Mouse (Mus musculus) left cerebral cortex, postnatal 36 days (tissue): ENCODE results near the gene Gna13. TPM values are rescaled to one million over a fixed set of nuclear protein-coding genes. Genes with fewer than 3 reads are reported as not detected.

Experiments
- DNase-seq, 2 experiments: peaks; one replicate each; pipeline ENCODE4 v3.0.0; 2021 to 2022; ENCODE audit warnings: low spot score in 2 of 2, mixed read lengths in 1 of 2
- intact Hi-C: fragments of 180-260 bp; cut with DNase I; formaldehyde crosslinking; loops from one replicate; pipeline ENCODE4 v1.15.1; 2025
- total RNA-seq, 2 experiments: library from RNA; stranded (reverse); gene quantifications; 2 replicates each; pipeline ENCODE4 v1.2.3; 2021

Gene Gna13
- total RNA-seq, 2 experiments from 2014 or later, result 47.6 to 48.0 TPM

GRCm38 (mm10) chr11:109416709-109417420, 54.2 kb downstream of the Gna13 start:
- intact Hi-C loops, result no loop called here

GRCm38 (mm10) chr11:109417472-109418040, 54.9 kb downstream of the Gna13 start:
- intact Hi-C loops, result no loop called here
- no peak for DNase-seq

More at GRCm38 (mm10) chr11:109416709-109417420, 54.2 kb downstream of the Gna13 start:
- DNase-seq, result no peak

- DNase-seq, result no peak
Observed at GRCm38 (mm10) chr11:109419461-109419860, 56.8 kb downstream of the Gna13 start.

GRCm38 (mm10) chr11:109419961-109420566, 57.4 kb downstream of the Gna13 start:
- intact Hi-C loops, result loop anchor here (5.0 kb wide), 2 partner anchors 103 to 178 kb away; no protein-coding TSS in a partner anchor

More at GRCm38 (mm10) chr11:109419461-109419860, 56.8 kb downstream of the Gna13 start:
- intact Hi-C loops, result no loop called here

GRCm38 (mm10) chr11:109420567-109420962, 57.9 kb downstream of the Gna13 start:
- intact Hi-C loops, result loop anchor here (5.0 kb wide), 2 partner anchors 103 to 178 kb away; no protein-coding TSS in a partner anchor
- no peak for DNase-seq

More at GRCm38 (mm10) chr11:109419961-109420566, 57.4 kb downstream of the Gna13 start:
- DNase-seq, result no peak

- DNase-seq, result no peak
Observed at GRCm38 (mm10) chr11:109421205-109421604, 58.6 kb downstream of the Gna13 start.

DNA sequence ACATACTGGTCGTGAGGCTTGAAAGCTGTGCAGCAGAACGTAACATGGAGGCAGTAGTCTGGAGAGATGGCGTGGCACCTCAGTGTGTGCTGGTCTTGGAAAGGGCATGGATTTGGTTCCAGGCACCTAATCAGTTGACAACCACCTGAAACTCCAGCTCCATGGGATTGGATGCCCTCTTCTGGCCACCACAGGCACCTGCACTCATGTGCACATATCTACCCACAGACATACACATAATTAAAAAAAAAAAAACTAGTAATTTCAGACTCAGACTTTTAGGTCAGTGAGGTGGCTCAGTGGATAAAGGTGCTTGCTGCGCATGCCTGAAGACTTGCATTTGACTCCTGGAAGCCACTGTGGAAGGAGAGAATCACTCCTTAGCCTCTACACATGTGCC, 59.6 kb downstream of the Gna13 start:
- no peak for DNase-seq
- intact Hi-C loops, result loop anchor here (5.0 kb wide), 2 partner anchors 105 to 180 kb away; no protein-coding TSS in a partner anchor

More at GRCm38 (mm10) chr11:109421205-109421604, 58.6 kb downstream of the Gna13 start:
- intact Hi-C loops, result loop anchor here (5.0 kb wide), 2 partner anchors 104 to 179 kb away; no protein-coding TSS in a partner anchor

- intact Hi-C loops, result loop anchor here (5.0 kb wide), 2 partner anchors 106 to 181 kb away; no protein-coding TSS in a partner anchor
- no peak for DNase-seq
Observed at GRCm38 (mm10) chr11:109423294-109423693, 60.7 kb downstream of the Gna13 start.

DNA sequence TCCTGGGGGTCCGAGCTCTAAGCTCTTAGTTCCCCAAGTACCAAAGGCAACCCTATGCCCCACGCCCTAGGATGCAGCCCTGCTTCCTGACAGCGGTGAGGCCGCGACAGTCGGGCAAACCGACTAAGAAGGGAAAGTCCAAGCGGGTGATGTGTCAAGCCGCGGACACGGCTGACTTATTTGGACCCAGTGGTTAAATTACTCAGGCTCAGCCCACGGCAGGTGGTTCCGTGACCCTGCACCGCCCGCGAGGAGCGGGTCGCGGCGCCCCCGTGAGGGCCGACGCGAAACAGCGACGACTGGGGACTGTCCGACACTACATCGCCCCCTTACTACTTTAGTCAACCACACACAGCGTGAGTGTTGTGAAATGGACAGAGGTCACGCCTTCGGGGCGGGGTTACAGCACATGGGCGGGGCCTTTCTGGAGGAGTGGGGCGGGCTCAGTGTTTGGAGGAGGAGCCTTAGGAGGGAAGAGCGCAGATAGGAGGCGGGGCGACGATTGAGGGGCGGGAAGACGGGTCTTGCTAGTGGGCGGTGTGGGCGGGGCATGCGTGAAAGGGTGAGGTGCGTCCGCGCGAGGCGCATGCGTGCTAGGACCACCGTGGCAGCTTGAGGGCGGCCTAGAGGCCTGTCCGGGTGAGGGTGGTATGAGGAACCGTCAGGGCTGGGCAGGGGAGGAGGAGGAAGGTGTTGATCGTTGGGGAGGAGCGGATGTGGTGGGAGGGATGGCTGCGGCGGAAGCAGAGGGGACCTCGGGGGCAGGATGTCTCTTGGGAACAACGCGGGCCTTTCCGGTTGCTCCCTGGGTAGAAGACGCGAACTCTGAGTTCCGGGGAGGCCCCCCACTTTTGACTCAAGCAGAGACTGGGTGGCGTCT, 63.0 kb downstream of the Gna13 start, which contains the start of gene Amz2:
Gene Amz2 (plus strand): TSS at position 555 of the 880 bp plus-strand sequence.
- peak; percentile 96 to 97 for DNase-seq
- intact Hi-C loops, result loop anchor here (1.0 to 5.0 kb wide), 2 partner anchors 63 to 94 kb away; partner anchors contain the start of gene Gna13

DNA sequence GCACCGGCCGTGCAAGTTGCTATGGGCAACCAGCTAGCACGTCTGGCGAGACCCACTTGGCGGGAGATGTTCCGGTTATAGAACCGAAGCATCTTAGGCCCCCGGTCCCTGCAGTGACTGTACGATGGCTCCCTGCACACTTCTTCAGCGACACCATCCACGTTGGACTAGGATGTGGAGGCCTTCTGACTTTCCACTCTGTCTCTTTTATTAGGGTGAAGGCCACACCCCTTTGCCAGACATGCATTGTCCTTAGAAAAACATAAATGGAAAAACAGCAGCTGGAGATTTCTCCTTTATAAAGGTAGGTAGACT, 63.6 kb downstream of the Gna13 start:
- DNase-seq, result no peak
- intact Hi-C loops, result loop anchor here (5.0 kb wide), 1 partner anchor 64 kb away; the partner anchor contains the start of gene Gna13

DNA sequence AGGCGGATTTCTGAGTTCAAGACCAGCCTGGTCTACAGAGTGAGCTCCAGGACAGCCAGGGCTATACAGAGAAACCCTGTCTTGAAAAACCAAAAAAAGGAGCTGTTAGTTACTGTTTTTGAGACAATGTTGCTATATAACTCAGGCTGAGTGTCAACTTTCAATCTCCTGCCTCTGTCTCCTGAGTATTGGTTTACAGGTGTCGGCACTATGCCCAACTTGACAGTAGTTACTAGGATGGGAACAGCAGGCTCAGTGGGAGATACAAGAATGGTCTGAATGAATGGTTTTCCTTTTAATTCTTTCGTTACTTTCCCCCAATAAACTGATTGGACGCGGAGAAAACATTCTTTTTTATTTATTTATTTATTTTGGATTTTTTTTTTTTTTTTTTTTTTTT, 64.7 kb downstream of the Gna13 start:
- intact Hi-C loops, result loop anchor here (5.0 kb wide), 1 partner anchor 65 kb away; the partner anchor contains the start of gene Gna13
- no peak for DNase-seq

- intact Hi-C loops, result no loop called here
Observed at GRCm38 (mm10) chr11:109434233-109434798, 71.7 kb downstream of the Gna13 start.

DNA sequence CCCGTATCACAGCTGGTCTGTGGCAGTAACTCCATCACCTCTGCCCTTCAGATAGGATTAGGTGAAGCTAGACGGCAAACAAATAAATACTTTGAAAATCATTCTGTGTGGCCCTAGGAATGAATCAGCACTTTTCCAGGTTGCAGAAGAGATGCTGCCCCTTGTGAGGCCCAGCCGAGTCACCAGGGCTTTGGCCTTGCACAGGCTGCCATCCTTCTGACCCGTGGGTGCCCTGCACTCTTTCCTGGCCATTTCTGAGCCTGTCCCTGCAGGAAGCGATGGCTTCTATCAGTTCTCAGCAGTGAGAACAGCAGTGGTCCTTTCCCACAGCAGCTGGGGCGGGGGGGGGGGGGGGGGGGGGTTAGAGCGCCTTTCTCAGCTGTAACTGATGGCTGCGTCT, 74.3 kb downstream of the Gna13 start:
- intact Hi-C loops, result no loop called here
- no peak for DNase-seq

More at GRCm38 (mm10) chr11:109434233-109434798, 71.7 kb downstream of the Gna13 start:
- DNase-seq, result no peak

GRCm38 (mm10) chr11:109439209-109439608, 76.6 kb downstream of the Gna13 start:
- no peak for DNase-seq
- intact Hi-C loops, result no loop called here

DNA sequence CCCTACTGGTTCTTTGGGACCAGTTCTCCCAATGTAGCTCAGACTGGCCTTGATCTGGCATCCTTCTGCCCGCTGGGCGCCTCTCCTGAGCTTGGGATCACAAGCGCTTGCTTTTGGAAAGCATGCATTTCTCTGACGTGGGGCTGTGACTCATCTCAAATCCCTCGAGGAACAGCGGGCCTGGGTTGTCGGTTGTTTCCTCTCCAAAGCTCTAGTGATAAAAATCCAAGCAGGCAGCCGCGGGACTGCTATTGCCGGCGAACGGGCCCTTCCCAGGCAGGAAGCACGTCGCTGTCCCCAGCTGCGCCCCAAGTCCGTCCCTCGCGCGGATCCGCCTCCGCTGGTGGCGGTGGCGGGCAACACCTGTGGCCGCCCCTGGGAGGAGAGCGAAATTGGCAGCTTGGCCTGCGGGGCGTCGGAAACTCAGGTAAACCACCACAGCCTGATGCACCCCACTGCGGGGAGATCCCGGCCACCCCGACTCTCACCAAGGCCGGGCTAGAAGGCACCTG, 77.3 kb downstream of the Gna13 start:
- DNase-seq, result peak; percentile 53 to 59
- intact Hi-C loops, result loop anchor here (5.0 to 10.0 kb wide), 2 partner anchors 108 to 425 kb away; no protein-coding TSS in a partner anchor

- DNase-seq, result no peak
- intact Hi-C loops, result loop anchor here (5.0 to 10.0 kb wide), 2 partner anchors 108 to 424 kb away; no protein-coding TSS in a partner anchor
Observed at GRCm38 (mm10) chr11:109440641-109441040, 78.0 kb downstream of the Gna13 start.

GRCm38 (mm10) chr11:109441119-109441518, 78.5 kb downstream of the Gna13 start:
- intact Hi-C loops, result loop anchor here (5.0 to 10.0 kb wide), 2 partner anchors 109 to 424 kb away; no protein-coding TSS in a partner anchor
- no peak for DNase-seq

DNA sequence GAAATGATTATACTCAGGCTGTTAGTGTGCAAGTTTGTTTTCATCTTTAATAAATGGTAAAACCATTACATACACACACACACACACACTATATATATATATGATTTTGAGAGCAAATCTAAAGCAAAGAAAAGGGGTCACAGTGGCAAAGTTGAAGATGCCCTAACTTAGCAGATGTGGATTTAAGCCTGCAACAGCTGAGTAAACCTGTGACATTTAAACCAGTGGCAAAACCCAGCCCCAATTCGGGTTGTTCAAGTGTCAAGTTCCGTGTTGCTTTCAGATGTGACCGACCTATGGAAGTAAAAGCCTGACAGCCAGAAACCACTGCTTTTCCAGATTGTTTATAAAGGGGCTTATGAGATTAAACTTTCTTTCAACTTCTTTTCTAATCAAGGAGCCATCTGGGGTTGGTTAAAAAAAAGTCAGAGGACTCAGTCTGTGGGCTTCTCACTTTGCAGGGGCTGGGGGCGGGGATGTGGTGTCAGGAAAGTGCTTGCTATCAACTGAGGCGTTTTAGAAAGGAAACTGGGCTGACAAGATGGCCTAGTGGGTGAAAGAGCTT, 79.6 kb downstream of the Gna13 start:
- no peak for DNase-seq
- intact Hi-C loops, result loop anchor here (5.0 to 10.0 kb wide), 2 partner anchors 110 to 423 kb away; no protein-coding TSS in a partner anchor
